21 mouse cellular contexts compared by ENCODE assay signal in the genomic region with DNA sequence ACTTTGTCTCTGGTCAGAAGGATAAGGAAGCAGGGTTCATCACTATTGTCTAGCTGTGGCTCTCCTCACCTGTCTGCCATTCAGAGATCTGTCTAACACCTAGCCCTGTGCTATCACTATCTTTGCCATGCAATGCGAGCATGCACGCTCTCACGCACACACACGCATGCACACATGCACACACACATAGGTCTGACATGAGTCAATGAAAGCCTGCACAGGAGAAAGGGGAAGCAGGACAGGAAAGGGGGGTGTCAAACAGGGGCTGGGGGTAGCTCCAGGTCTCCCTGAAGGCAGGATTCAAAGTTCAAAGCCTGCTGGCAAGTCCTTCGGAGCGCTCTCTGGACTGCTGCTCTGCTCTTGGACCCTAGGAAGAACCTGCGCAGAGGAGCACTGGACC. TPM values are rescaled to one million over a fixed set of nuclear protein-coding genes. Genes with fewer than 3 reads are reported as not detected.
DNase-seq lines count a peak whose midpoint lies in the region; ATAC-seq lines count a peak whose summit lies in the region.
"Had no signal": no experiment of that assay in that cellular context is flagged by ENCODE, and none has a peak within 500 bp of the region (broad histone marks: within the 10 kb centered on the region; RNA-seq: fewer than 3 reads in every experiment).

No protein-coding gene starts in this region.

- WGBS in hindbrain, embryonic 13.5 days, result 95% methylated on average over 7 of the region's 7 CpGs
- 95% methylated on average over 7 of the region's 7 CpGs for WGBS in hindbrain, embryonic 16.5 days

- H3K9ac ChIP-seq in hindbrain, embryonic 13.5 days, result no peak overlapping the region
- H3K9ac ChIP-seq in hindbrain, embryonic 16.5 days (ENCODE audit: low read depth, low read length), result no peak overlapping the region
- H3K9ac ChIP-seq: embryonic facial prominence, embryonic 12.5 days; forebrain, embryonic 12.5 days; heart, embryonic 15.5 days; intestine, embryonic 15.5 days had no signal

- peaks cover 34% of the 10 kb centered on the region for H3K4me1 ChIP-seq in hindbrain, embryonic 13.5 days (replicated peaks)
- H3K4me1 ChIP-seq in hindbrain, embryonic 16.5 days (ENCODE audit: control insufficient read depth, insufficient read depth, low read depth, low read length), result peaks cover 15% of the 10 kb centered on the region

- DNase-seq in frontal cortex, adult 2 months (ENCODE audit: extremely low spot score in 1 of 2, low spot score in 1 of 2), result no peak
- DNase-seq in left cerebral cortex, adult 8-10 months (ENCODE audit: low spot score in 2 of 2), result no peak
- DNase-seq: adrenal gland, postnatal 10 days; cerebellum, adult 11 months; cerebellum, adult 8-10 months; cerebellum, postnatal 14 days; gastrocnemius, postnatal 10 days; heart, adult 2 months; heart, postnatal 14 days had no signal

- no peaks in the 10 kb centered on the region for H3K36me3 ChIP-seq in hindbrain, embryonic 13.5 days
- H3K36me3 ChIP-seq in hindbrain, embryonic 16.5 days (ENCODE audit: control insufficient read depth, insufficient read depth, low read length), result no peaks in the 10 kb centered on the region
- H3K36me3 ChIP-seq: embryonic facial prominence, embryonic 12.5 days; forebrain, embryonic 12.5 days; G1E; heart, embryonic 15.5 days; intestine, embryonic 15.5 days had no signal

- no peak overlapping the region for H3K4me3 ChIP-seq in hindbrain, embryonic 13.5 days
- no peak overlapping the region for H3K4me3 ChIP-seq in hindbrain, embryonic 16.5 days (ENCODE audit: low read length)
- H3K4me3 ChIP-seq: embryonic facial prominence, embryonic 12.5 days; forebrain, embryonic 12.5 days; heart, adult 2 months; heart, embryonic 15.5 days; intestine, embryonic 15.5 days had no signal

- H3K4me2 ChIP-seq in hindbrain, embryonic 13.5 days, result no peak overlapping the region
- H3K4me2 ChIP-seq in hindbrain, embryonic 16.5 days (ENCODE audit: low read length), result no peak overlapping the region
- H3K4me2 ChIP-seq: embryonic facial prominence, embryonic 12.5 days; forebrain, embryonic 12.5 days; heart, embryonic 11.5 days; heart, embryonic 15.5 days; intestine, embryonic 15.5 days had no signal

- 0 out of 2 replicates have a peak overlapping the region, but pooled peaks have one; percentile 23 for H3K27ac ChIP-seq in hindbrain, embryonic 13.5 days
- no peak overlapping the region for H3K27ac ChIP-seq in hindbrain, embryonic 16.5 days (ENCODE audit: low read depth, low read length)
- H3K27ac ChIP-seq: embryonic facial prominence, embryonic 12.5 days; forebrain, embryonic 12.5 days; heart, embryonic 15.5 days; intestine, embryonic 15.5 days had no signal

- no peak for ATAC-seq in hindbrain, embryonic 13.5 days (ENCODE audit: low FRiP score)
- no peak for ATAC-seq in hindbrain, embryonic 16.5 days
- peak; percentile 18; the same call in 1 of the 2 replicates for ATAC-seq in common myeloid progenitor, adult 5-6 weeks (replicated peaks; ENCODE audit: low read depth, poor library complexity, severe bottlenecking)
- ATAC-seq in hematopoietic stem cell, adult 5-6 weeks (replicated peaks in 1 of 2; ENCODE audit: insufficient read depth in 1 of 2, low FRiP score in 2 of 2, low TSS enrichment in 1 of 2, low read depth in 1 of 2, poor library complexity in 2 of 2, severe bottlenecking in 2 of 2), result peak; percentile 16 to 43; a peak in 2 of 4 replicates
- ATAC-seq in megakaryocyte-erythroid progenitor cell, adult 5-6 weeks (replicated peaks; ENCODE audit: low FRiP score, low TSS enrichment, poor library complexity, severe bottlenecking), result peak; percentile 57
- ATAC-seq: forebrain, embryonic 16.5 days; intestine, embryonic 15.5 days had no signal

- H3K9me3 ChIP-seq in hindbrain, embryonic 13.5 days, result no peaks in the 10 kb centered on the region
- no peaks in the 10 kb centered on the region for H3K9me3 ChIP-seq in hindbrain, embryonic 16.5 days (ENCODE audit: control insufficient read depth, low read length)
- H3K9me3 ChIP-seq: embryonic facial prominence, embryonic 12.5 days; forebrain, embryonic 12.5 days; heart, embryonic 15.5 days; intestine, embryonic 15.5 days had no signal

- peaks cover 31% of the 10 kb centered on the region for H3K27me3 ChIP-seq in hindbrain, embryonic 13.5 days
- 0 out of 2 replicates have a peak, but pooled peaks cover 5% of the 10 kb centered on the region for H3K27me3 ChIP-seq in hindbrain, embryonic 16.5 days (replicated peaks; ENCODE audit: control insufficient read depth, insufficient read depth, low read length)
- H3K27me3 ChIP-seq: heart, embryonic 15.5 days had no signal

RNA-seq across cellular contexts. Expression of gene Rftn1, which starts 4.9 kb away (rescaled TPM):
- polyA plus RNA-seq in hindbrain, embryonic 13.5 days (2015; fragmentation: Nextera tagmentation; extraction: Ambion mirVana), result 14.2 and 17.0 TPM in 2 replicates
- 21.1 and 24.3 TPM in 2 replicates for polyA plus RNA-seq in hindbrain, embryonic 16.5 days (2015; fragmentation: Nextera tagmentation; extraction: Ambion mirVana)
- 37.4 and 43.0 TPM in 2 replicates for total RNA-seq in common myeloid progenitor, adult 5-6 weeks (2017)
- 33.6 and 35.4 TPM in 2 replicates for total RNA-seq in hematopoietic stem cell, adult 5-6 weeks (2017)
- 39.0 and 39.5 TPM in 2 replicates for total RNA-seq in megakaryocyte-erythroid progenitor cell, adult 5-6 weeks (2014; fragmentation: Nextera tagmentation)
- 31.1 and 44.6 TPM in 2 replicates for total RNA-seq in megakaryocyte-erythroid progenitor cell, adult 5-6 weeks (2017)
- 7.6 and 10.7 TPM in 2 replicates for polyA plus RNA-seq in frontal cortex, adult 2 months (2012; rRNA removed)
- 10 to 100 TPM; 11.5 to 15.3 (median 13.1) TPM for total RNA-seq in left cerebral cortex, adult 8-10 months (2022)
- total RNA-seq: G1E had no signal
- polyA plus RNA-seq: G1E had no signal

Comparison
In these comparisons a context has a peak if more than half of its experiments do, and no peak if none do; other contexts are left out.
1. ATAC-seq: peak in common myeloid progenitor, adult 5-6 weeks (single experiment), hematopoietic stem cell, adult 5-6 weeks (2 of 2) and megakaryocyte-erythroid progenitor cell, adult 5-6 weeks (single experiment); none in hindbrain, embryonic 13.5 days (single experiment) and hindbrain, embryonic 16.5 days (single experiment).